Mouse (Mus musculus) kidney, postnatal 0 days (tissue): ENCODE measurements at regions not wholly inside any gene's neighbourhood (a gene's known extent, or its start where the extent isn't known, plus 50 kb on each side); places are given as distances from the start of the nearest gene placed in this dataset.
"Not testable (repeated sequence)": the region's sequence is repeated elsewhere in the genome, so short reads cannot be mapped to it uniquely, and the experiment has no call there.

ENCODE experiments used
- ATAC-seq: fragments of 200-750 bp; cut with Nextera tagmentation; replicated peaks from 2 replicates; pipeline ENCODE4 v1.8.0; 2017; ENCODE audit warnings: low read depth, moderate number of reproducible peaks, moderate TSS enrichment, moderate library complexity; ENCODE audit not compliant: low FRiP score
- DNase-seq: peaks from one replicate; pipeline ENCODE4 v3.0.0-alpha.2; 2016; ENCODE audit warnings: low spot score
- H3K27ac ChIP-seq: fragments of 300-500 bp; sonication (generic); 2 replicates; pipeline ENCODE4 v1.5.1; 2014; ENCODE audit warnings: mild to moderate bottlenecking
- H3K27me3 ChIP-seq: fragments of 300-500 bp; sonication (generic); 2 replicates; pipeline ENCODE4 v1.6.1; 2014; ENCODE audit warnings: low read length, mixed read lengths; ENCODE audit not compliant: insufficient read depth
- H3K36me3 ChIP-seq: fragments of 300-500 bp; sonication (generic); 2 replicates; pipeline ENCODE4 v1.6.1; 2014; ENCODE audit warnings: low read length, mixed read lengths; ENCODE audit not compliant: insufficient read depth
- H3K4me1 ChIP-seq: fragments of 300-500 bp; sonication (generic); replicated peaks from 2 replicates; pipeline ENCODE4 v1.6.1; 2014; ENCODE audit warnings: antibody characterized with exemption, low read length, mixed read lengths; ENCODE audit not compliant: insufficient read depth
- H3K4me2 ChIP-seq: fragments of 300-500 bp; sonication (generic); 2 replicates; pipeline ENCODE4 v1.6.1; 2014; ENCODE audit warnings: mild to moderate bottlenecking, low read length, moderate library complexity, mixed read lengths
- H3K4me3 ChIP-seq: fragments of 300-500 bp; sonication (generic); replicated peaks from 2 replicates; pipeline ENCODE4 v1.5.1; 2014; ENCODE audit warnings: low read depth, low read length
- H3K9ac ChIP-seq: fragments of 300-500 bp; sonication (generic); 2 replicates; pipeline ENCODE4 v1.6.1; 2014; ENCODE audit warnings: low read depth, low read length
- H3K9me3 ChIP-seq: fragments of 300-500 bp; sonication (generic); replicated peaks from 2 replicates; pipeline ENCODE4 v1.6.1; 2016; ENCODE audit warnings: low read length, inconsistent platforms, mixed read lengths
- CTCF ChIP-seq: IDR thresholded peaks from 2 replicates; pipeline ENCODE4 v1.5.1; 2016; ENCODE audit warnings: antibody characterized with exemption, low read depth, mild to moderate bottlenecking, moderate library complexity
- WGBS: fragments of 180-500 bp; shearing (Covaris S2); extraction: QIAGEN DNeasy Blood & Tissue Kit; methylation state at CpG from one replicate; pipeline ENCODE4 v1.1.7; 2014; 5-methylcytosine and 5-hydroxymethylcytosine counted together

- Histone ChIP-seq H3K4me2 (no peak overlapping the region), H3K4me1 (no peaks in the 10 kb centered on the region), H3K4me3 (no peak overlapping the region), H3K9ac (no peak overlapping the region), H3K27me3 (no peaks in the 10 kb centered on the region), H3K36me3 (no peaks in the 10 kb centered on the region), H3K27ac (no peak overlapping the region), H3K9me3 (0 out of 2 replicates have a peak, but pooled peaks cover 4% of the 10 kb centered on the region)
- ATAC-seq, result no peak
- TF ChIP-seq CTCF, result no peak
- no peak for DNase-seq
Measured at GRCm38 (mm10) chr6:37751701-37752100, 118.9 kb upstream of the Trim24 start.

GRCm38 (mm10) chr6:37761003-37761402, 109.6 kb upstream of the Trim24 start:
- 90% methylated on average over 4 of the region's 5 CpGs for WGBS
- H3K4me3 ChIP-seq, H3K9ac ChIP-seq, H3K27me3 ChIP-seq, H3K9me3 ChIP-seq, H3K36me3 ChIP-seq, DNase-seq, H3K4me2 ChIP-seq, ATAC-seq, H3K27ac ChIP-seq, H3K4me1 ChIP-seq: not testable (repeated sequence)

- ATAC-seq, result no peak
- 46% methylated on average over 2 of the region's 2 CpGs for whole genome bisulfite sequencing
- Histone ChIP-seq H3K4me1 (no peaks in the 10 kb centered on the region), H3K9ac (no peak overlapping the region), H3K27me3 (no peaks in the 10 kb centered on the region), H3K9me3 (no peaks in the 10 kb centered on the region), H3K36me3 (no peaks in the 10 kb centered on the region), H3K4me2 (no peak overlapping the region), H3K27ac (no peak overlapping the region), H3K4me3 (no peak overlapping the region)
- TF ChIP-seq CTCF, result no peak
- no peak for DNase-seq
Measured at GRCm38 (mm10) chr6:37763036-37763435, 107.6 kb upstream of the Trim24 start.

DNA sequence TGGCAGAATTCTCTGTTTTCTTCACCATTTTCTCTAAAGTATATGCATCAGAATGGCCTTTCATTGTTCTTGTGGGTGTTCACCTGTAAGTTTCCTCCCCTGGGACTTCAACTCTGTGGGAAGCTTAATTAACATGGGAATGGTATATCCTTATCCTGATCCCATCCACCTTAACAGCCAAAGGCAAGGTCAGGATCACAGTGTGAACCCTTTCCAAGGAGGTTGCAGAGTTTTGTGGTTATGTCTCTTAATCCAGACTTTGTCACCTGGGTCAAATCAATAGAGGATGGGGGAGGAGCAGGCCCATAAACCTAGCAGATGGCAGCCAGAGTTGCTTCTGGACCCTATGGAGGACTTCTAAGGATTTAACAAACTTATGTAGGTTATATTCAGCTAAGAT, 102.9 kb upstream of the Trim24 start:
- H3K9ac ChIP-seq, result no peak overlapping the region
- H3K27me3 ChIP-seq, result no peaks in the 10 kb centered on the region
- no peak overlapping the region for H3K4me2 ChIP-seq
- no peaks in the 10 kb centered on the region for H3K4me1 ChIP-seq
- DNase-seq (no peak), ATAC-seq (no peak)
- no peak for TF ChIP-seq CTCF
- H3K4me3 ChIP-seq, result no peak overlapping the region
- H3K27ac ChIP-seq, result no peak overlapping the region
- no peaks in the 10 kb centered on the region for H3K9me3 ChIP-seq
- no peaks in the 10 kb centered on the region for H3K36me3 ChIP-seq

GRCm38 (mm10) chr6:37773294-37773693, 97.3 kb upstream of the Trim24 start:
- no peak for ATAC-seq

GRCm38 (mm10) chr6:37775151-37775550, 95.5 kb upstream of the Trim24 start:
- Histone ChIP-seq H3K4me3 (no peak overlapping the region), H3K9ac (no peak overlapping the region), H3K27me3 (no peaks in the 10 kb centered on the region), H3K4me2 (no peak overlapping the region), H3K9me3 (no peaks in the 10 kb centered on the region), H3K4me1 (no peaks in the 10 kb centered on the region), H3K36me3 (no peaks in the 10 kb centered on the region), H3K27ac (no peak overlapping the region)
- no peak for TF ChIP-seq CTCF
- ATAC-seq (no peak), DNase-seq (no peak)

More at GRCm38 (mm10) chr6:37773294-37773693, 97.3 kb upstream of the Trim24 start:
- Histone ChIP-seq H3K4me1 (no peaks in the 10 kb centered on the region), H3K27me3 (no peaks in the 10 kb centered on the region), H3K4me3 (no peak overlapping the region), H3K9ac (no peak overlapping the region), H3K4me2 (no peak overlapping the region), H3K36me3 (no peaks in the 10 kb centered on the region), H3K9me3 (no peaks in the 10 kb centered on the region), H3K27ac (no peak overlapping the region)
- no peak for TF ChIP-seq CTCF
- DNase-seq, result no peak

GRCm38 (mm10) chr6:37779893-37780292, 90.7 kb upstream of the Trim24 start:
- H3K36me3 ChIP-seq, result no peaks in the 10 kb centered on the region
- no peak for DNase-seq
- no peak overlapping the region for H3K27ac ChIP-seq
- H3K9me3 ChIP-seq, result no peaks in the 10 kb centered on the region
- no peaks in the 10 kb centered on the region for H3K4me1 ChIP-seq
- no peak overlapping the region for H3K4me3 ChIP-seq
- no peak for TF ChIP-seq CTCF
- H3K9ac ChIP-seq, result no peak overlapping the region
- no peaks in the 10 kb centered on the region for H3K27me3 ChIP-seq
- ATAC-seq, result no peak
- H3K4me2 ChIP-seq, result no peak overlapping the region
